Mouse (Mus musculus) myocyte (in vitro differentiated cells): ENCODE data around the gene Kiss1r. TPM values are rescaled to one million over a fixed set of nuclear protein-coding genes. Genes with fewer than 3 reads are reported as not detected.
A peak's percentile ranks its signal among the peaks of the same experiment; 100 is the strongest.
"Not testable (repeated sequence)": the region's sequence is repeated elsewhere in the genome, so short reads cannot be mapped to it uniquely, and the experiment has no call there.

Source experiments
- H3K27me3 ChIP-seq: one replicate; pipeline ENCODE4 v1.6.1; 2011; ENCODE audit not compliant: control insufficient read depth, insufficient read depth, insufficient read length
- H3K36me3 ChIP-seq: one replicate; pipeline ENCODE4 v1.6.1; 2011; ENCODE audit not compliant: control insufficient read depth, insufficient read depth
- H3K4me2 ChIP-seq: one replicate; pipeline ENCODE4 v1.6.1; 2011; ENCODE audit warnings: low read depth, control low read depth
- H3K4me3 ChIP-seq: one replicate; pipeline ENCODE4 v1.5.1; 2011; ENCODE audit warnings: mild to moderate bottlenecking, control low read depth, moderate library complexity
- H3K79me2 ChIP-seq: one replicate; pipeline ENCODE4 v1.6.1; 2011; ENCODE audit not compliant: control insufficient read depth, insufficient read depth
- H3ac ChIP-seq: one replicate; pipeline ENCODE4 v1.6.1; 2011; ENCODE audit not compliant: control insufficient read depth, insufficient read length
- CEBPB ChIP-seq: IDR thresholded peaks from 2 replicates; pipeline ENCODE4 v1.6.1; 2011; ENCODE audit warnings: mild to moderate bottlenecking, moderate library complexity; ENCODE audit not compliant: poor library complexity, insufficient read depth, severe bottlenecking
- E2F4 ChIP-seq: IDR thresholded peaks from one replicate; pipeline ENCODE4 v1.6.1; 2011; ENCODE audit warnings: mild to moderate bottlenecking, control low read depth, moderate library complexity; ENCODE audit not compliant: insufficient read depth
- MAX ChIP-seq: IDR thresholded peaks from one replicate; pipeline ENCODE4 v1.6.1; 2011; ENCODE audit warnings: low read depth, mild to moderate bottlenecking, control low read depth
- MYOD1 ChIP-seq, 3 experiments: IDR thresholded peaks; one replicate each; pipeline ENCODE4 v1.6.1; 2011; ENCODE audit warnings: control low read depth in 2 of 3, low read depth in 2 of 3, mild to moderate bottlenecking in 2 of 3, moderate library complexity in 1 of 3; ENCODE audit not compliant: insufficient read length in 2 of 3, control insufficient read depth in 1 of 3
- MYOG ChIP-seq, 3 experiments: IDR thresholded peaks; one replicate each; pipeline ENCODE4 v1.6.1; 2011; ENCODE audit warnings: control low read depth in 2 of 3, low read depth in 2 of 3, mild to moderate bottlenecking in 2 of 3; ENCODE audit not compliant: insufficient read length in 2 of 3, control insufficient read depth in 1 of 3, insufficient read depth in 1 of 3
- POLR2A ChIP-seq: IDR thresholded peaks from one replicate; pipeline ENCODE4 v1.6.1; 2011; ENCODE audit warnings: low read depth, mild to moderate bottlenecking, control low read depth, moderate library complexity; ENCODE audit not compliant: insufficient read length
- POLR2AphosphoS2 ChIP-seq: IDR thresholded peaks from one replicate; pipeline ENCODE4 v1.6.1; 2011; ENCODE audit warnings: low read depth, control low read depth; ENCODE audit not compliant: insufficient read length
- REST ChIP-seq: IDR thresholded peaks from one replicate; pipeline ENCODE4 v1.6.1; 2011; ENCODE audit warnings: mild to moderate bottlenecking, control low read depth, moderate library complexity; ENCODE audit not compliant: insufficient read depth, insufficient read length
- SRF ChIP-seq: IDR thresholded peaks from one replicate; pipeline ENCODE4 v1.6.1; 2011; ENCODE audit warnings: low read depth; ENCODE audit not compliant: control insufficient read depth, insufficient read length
- TCF12 ChIP-seq: IDR thresholded peaks from one replicate; pipeline ENCODE4 v1.6.1; 2011; ENCODE audit warnings: mild to moderate bottlenecking, control low read depth; ENCODE audit not compliant: poor library complexity, insufficient read depth, severe bottlenecking
- TCF3 ChIP-seq: IDR thresholded peaks from one replicate; pipeline ENCODE4 v1.6.1; 2011; ENCODE audit warnings: low read depth, control low read depth; ENCODE audit not compliant: insufficient read length
- USF1 ChIP-seq: IDR thresholded peaks from one replicate; pipeline ENCODE4 v1.6.1; 2011; ENCODE audit warnings: low read depth, mild to moderate bottlenecking, control low read depth, moderate library complexity
- polyA plus RNA-seq: library from polyadenylated mRNA; unstranded; fragments of >200 nt; fragmentation: generic; extraction: Trizol; gene quantifications from one replicate; pipeline ENCODE4 v1.2.1, GENCODE M21; 2012; ENCODE audit warnings: missing spikeins

Gene Kiss1r
- polyA plus RNA-seq, 1 experiment: 0.59 TPM

DNA sequence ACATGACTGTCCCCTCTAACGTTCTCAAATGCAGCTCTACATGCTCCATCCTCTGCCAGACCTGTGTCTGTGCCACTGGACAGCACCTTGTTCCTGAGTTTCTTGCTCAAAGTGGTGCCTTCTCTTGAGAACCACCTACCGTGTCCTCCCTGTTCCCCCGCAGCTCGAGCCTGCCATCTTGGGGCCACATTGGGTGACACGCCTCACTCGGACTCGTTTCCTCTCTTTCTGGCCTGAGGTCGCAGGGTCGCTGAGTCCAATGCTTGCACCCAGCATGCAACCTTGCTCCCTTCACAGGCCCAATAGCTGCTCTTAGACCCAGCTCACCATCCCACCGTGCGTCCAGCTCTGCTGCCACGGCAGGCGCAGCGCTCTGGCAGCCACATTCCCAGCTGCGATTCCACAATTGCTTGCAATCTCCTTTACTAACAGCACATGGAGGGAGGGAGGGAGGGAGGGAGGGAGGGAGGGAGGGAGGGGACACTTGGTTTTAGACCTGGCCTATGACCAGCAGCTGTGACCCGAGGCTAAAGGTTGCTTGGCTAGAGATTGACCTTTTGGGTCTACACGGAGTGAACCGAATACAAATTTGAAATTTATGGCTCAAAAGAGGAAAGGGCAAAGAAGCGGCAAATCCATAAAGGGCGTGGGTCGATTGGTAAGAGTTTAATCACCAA is 41.5 kb downstream of the Kiss1r start:
- TF ChIP-seq MYOG (IDR thresholded peaks at IDR 0.05; ENCODE audit: control insufficient read depth in 1 of 3, insufficient read depth in 1 of 3, insufficient read length in 2 of 3, low read depth in 2 of 3) (no peak), POLR2A (no peak), CEBPB (no peak), TCF3 (no peak), SRF (no peak), E2F4 (no peak), USF1 (no peak), REST (no peak), MYOD1 (IDR thresholded peaks at IDR 0.05; ENCODE audit: control insufficient read depth in 1 of 3, insufficient read length in 2 of 3, low read depth in 2 of 3) (no peak), MAX (no peak), POLR2AphosphoS2 (no peak), TCF12 (no peak)
- Histone ChIP-seq H3K4me3 (no peak overlapping the region), H3K79me2 (peaks cover 13% of the 10 kb centered on the region), H3K4me2 (peak overlapping the region; percentile 28), H3ac (no peak overlapping the region), H3K27me3 (peaks cover 4% of the 10 kb centered on the region), H3K36me3 (no peaks in the 10 kb centered on the region)

GRCm38 (mm10) chr10:79959412-79959811 is 42.6 kb downstream of the Kiss1r start:
- Histone ChIP-seq H3K4me3 (peak overlapping the region; percentile 55), H3K79me2 (peaks cover 13% of the 10 kb centered on the region), H3ac (peak overlapping the region; percentile 60), H3K4me2 (peak overlapping the region; percentile 74)
- not testable (repeated sequence) for H3K27me3 ChIP-seq, H3K36me3 ChIP-seq

DNA sequence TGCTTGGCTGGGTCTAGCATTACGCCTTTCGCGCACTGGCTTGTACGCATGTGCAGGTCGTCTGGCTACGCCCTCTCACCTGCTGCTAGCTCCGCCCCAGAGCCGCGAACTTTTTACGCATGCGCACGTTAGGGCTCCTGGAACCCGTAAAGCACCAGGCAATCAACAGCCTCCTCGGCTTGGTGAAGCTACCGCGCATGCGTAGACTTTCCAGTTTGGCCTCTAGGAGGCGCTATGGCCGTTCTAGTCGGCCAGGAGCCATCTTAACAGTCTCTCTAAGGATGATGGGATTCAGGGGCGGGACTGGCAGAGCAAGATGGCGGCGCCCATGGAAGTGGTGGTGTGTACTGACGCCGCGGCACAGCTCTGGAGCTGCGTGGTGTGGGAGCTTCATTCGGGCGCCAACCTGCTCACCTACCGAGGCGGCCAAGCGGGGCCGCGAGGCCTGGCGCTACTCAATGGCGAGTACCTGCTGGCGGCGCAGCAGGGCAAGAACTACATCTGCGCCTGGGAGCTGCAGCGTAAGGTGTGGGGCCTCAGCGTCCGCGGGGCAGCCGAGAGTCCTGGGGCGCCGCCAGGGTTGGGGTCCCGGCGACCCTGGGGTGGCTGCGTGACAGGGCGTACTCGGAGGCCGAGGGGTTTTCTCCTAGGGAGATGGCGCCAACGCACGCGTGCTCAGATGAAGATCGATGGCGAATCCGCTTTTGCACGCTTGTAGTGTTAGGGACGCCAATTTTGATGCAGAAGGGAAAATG is 43.3 kb downstream of the Kiss1r start, which contains the start of gene Wdr18:
Wdr18 (plus strand) TSS at position 306 of the 755 bp plus-strand sequence.
- peak; percentile 83 for TF ChIP-seq POLR2A
- TF ChIP-seq POLR2AphosphoS2: peak; percentile 69
- TF ChIP-seq SRF: no peak
- TF ChIP-seq MYOD1 (IDR thresholded peaks at IDR 0.05; ENCODE audit: control insufficient read depth in 1 of 3, insufficient read length in 2 of 3, low read depth in 2 of 3): peak in 2 of 3 experiments; percentile 48 to 65
- TF ChIP-seq MYOG (IDR thresholded peaks at IDR 0.05; ENCODE audit: control insufficient read depth in 1 of 3, insufficient read depth in 1 of 3, insufficient read length in 2 of 3, low read depth in 2 of 3): peak in 2 of 3 experiments; percentile 40 to 68

GRCm38 (mm10) chr10:79960671-79961294 is 44.0 kb downstream of the Kiss1r start:
- Histone ChIP-seq H3K27me3 (peaks cover 4% of the 10 kb centered on the region), H3K4me3 (peak overlapping the region; percentile 55), H3K79me2 (peaks cover 13% of the 10 kb centered on the region), H3K36me3 (no peaks in the 10 kb centered on the region), H3K4me2 (peak overlapping the region; percentile 95), H3ac (peak overlapping the region; percentile 60)
- TF ChIP-seq TCF3 (no peak), MYOD1 (IDR thresholded peaks at IDR 0.05; ENCODE audit: control insufficient read depth in 1 of 3, insufficient read length in 2 of 3, low read depth in 2 of 3) (no peak), MAX (no peak), POLR2AphosphoS2 (no peak)

More for the DNA sequence above, 43.3 kb downstream of the Kiss1r start, which contains the start of gene Wdr18:
- Histone ChIP-seq H3K36me3 (no peaks in the 10 kb centered on the region), H3K27me3 (peaks cover 4% of the 10 kb centered on the region), H3ac (peak within 1 kb of the TSS; percentile 60), H3K79me2 (peaks cover 13% of the 10 kb centered on the region), H3K4me2 (peak within 1 kb of the TSS; percentile 95), H3K4me3 (peak within 1 kb of the TSS; percentile 55)

GRCm38 (mm10) chr10:79964727-79965126 is 48.0 kb downstream of the Kiss1r start:
- H3K79me2 ChIP-seq: peaks cover 13% of the 10 kb centered on the region
- H3K4me3 ChIP-seq: no peak overlapping the region
- H3K4me2 ChIP-seq: no peak overlapping the region
- no peaks in the 10 kb centered on the region for H3K27me3 ChIP-seq
- TF ChIP-seq MAX (no peak), POLR2AphosphoS2 (no peak), E2F4 (no peak), CEBPB (no peak), MYOG (IDR thresholded peaks at IDR 0.05; ENCODE audit: control insufficient read depth in 1 of 3, insufficient read depth in 1 of 3, insufficient read length in 2 of 3, low read depth in 2 of 3) (no peak), TCF3 (no peak), USF1 (no peak)
- peaks cover 4% of the 10 kb centered on the region for H3K36me3 ChIP-seq
- no peak overlapping the region for H3ac ChIP-seq
